Mouse (Mus musculus) ES-Bruce4 (cell line): Measurements from ENCODE around the gene Zfp296. TPM values are rescaled to one million over a fixed set of nuclear protein-coding genes. Genes with fewer than 3 reads are reported as not detected.

Experiments
- H3K27ac ChIP-seq: 2 replicates; pipeline ENCODE4 v1.5.1; 2012; ENCODE audit warnings: low read length, inconsistent platforms; ENCODE audit not compliant: insufficient read depth
- H3K27me3 ChIP-seq: 2 replicates; pipeline ENCODE4 v1.6.1; 2012; ENCODE audit warnings: mild to moderate bottlenecking, low read length, inconsistent platforms; ENCODE audit not compliant: control insufficient read depth, poor library complexity, insufficient read depth, severe bottlenecking
- H3K36me3 ChIP-seq: 2 replicates; pipeline ENCODE4 v1.6.1; 2012; ENCODE audit warnings: inconsistent platforms, mild to moderate bottlenecking, low read length, moderate library complexity; ENCODE audit not compliant: control insufficient read depth, poor library complexity, insufficient read depth, severe bottlenecking
- H3K4me1 ChIP-seq: one replicate; pipeline ENCODE4 v1.8.1; 2011; ENCODE audit warnings: low read length; ENCODE audit not compliant: control insufficient read depth, insufficient read depth
- H3K4me3 ChIP-seq: 2 replicates; pipeline ENCODE4 v1.5.1; 2011; ENCODE audit warnings: low read depth, mild to moderate bottlenecking, low read length
- H3K9ac ChIP-seq: 2 replicates; pipeline ENCODE4 v1.6.1; 2012; ENCODE audit warnings: low read depth, mild to moderate bottlenecking, inconsistent platforms; ENCODE audit not compliant: poor library complexity, severe bottlenecking
- H3K9me3 ChIP-seq: replicated peaks from 2 replicates; pipeline ENCODE4 v1.6.1; 2012; ENCODE audit warnings: mild to moderate bottlenecking, low read length, inconsistent platforms; ENCODE audit not compliant: control insufficient read depth, poor library complexity, insufficient read depth, severe bottlenecking
- CTCF ChIP-seq: IDR thresholded peaks from one replicate; pipeline ENCODE4 v1.8.1; 2011; ENCODE audit warnings: low read depth, low read length
- EP300 ChIP-seq: IDR thresholded peaks from 2 replicates; pipeline ENCODE4 v1.6.1; 2011; ENCODE audit warnings: low read depth, low read length; ENCODE audit not compliant: insufficient read depth
- POLR2A ChIP-seq: IDR thresholded peaks from one replicate; pipeline ENCODE4 v1.8.1; 2011; ENCODE audit warnings: low read length; ENCODE audit not compliant: insufficient read depth
- polyA plus RNA-seq: library from polyadenylated mRNA; stranded (reverse); fragments of >200 nt; gene quantifications from 2 replicates; pipeline ENCODE4 v1.2.4, GENCODE M21; 2011; ENCODE audit warnings: low read depth; ENCODE audit not compliant: missing spikeins, insufficient read depth, insufficient read length

The Zfp296 gene
- polyA plus RNA-seq, 1 experiment: 21.5 TPM

- Histone ChIP-seq H3K4me3 (no peak overlapping the region), H3K27ac (no peak overlapping the region), H3K9ac (no peak overlapping the region), H3K9me3 (no peaks in the 10 kb centered on the region), H3K4me1 (no peaks in the 10 kb centered on the region), H3K27me3 (no peaks in the 10 kb centered on the region), H3K36me3 (no peaks in the 10 kb centered on the region)
- TF ChIP-seq EP300 (no peak), POLR2A (no peak), CTCF (no peak)
Measured at GRCm38 (mm10) chr7:19623433-19623832, 46.3 kb downstream of the Zfp296 start.

DNA sequence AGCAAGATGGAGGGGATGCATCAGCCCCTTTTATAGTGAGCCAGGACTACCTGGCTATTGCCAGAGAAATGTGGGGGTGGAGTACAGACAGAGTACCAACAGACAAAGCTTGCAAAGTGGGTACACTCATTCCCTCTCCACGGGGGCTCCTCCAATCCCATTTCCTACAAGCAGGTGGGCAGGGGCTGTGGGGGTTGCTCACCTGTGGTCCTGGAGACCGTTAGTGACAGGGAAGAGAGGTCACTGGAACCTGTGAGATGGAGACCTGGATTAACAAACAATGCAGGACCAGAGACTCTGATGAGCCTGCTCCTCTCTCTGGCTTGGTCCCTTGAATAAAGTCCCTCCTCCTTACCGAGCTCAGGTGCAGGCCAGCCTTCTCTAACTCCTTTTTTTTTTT is 50.6 kb downstream of the Zfp296 start:
- Histone ChIP-seq H3K36me3 (no peaks in the 10 kb centered on the region), H3K27ac (peak overlapping the region; percentile 1; the same call in 1 of the 2 replicates), H3K9ac (peak overlapping the region; percentile 8; the same call in 1 of the 2 replicates), H3K4me3 (peak overlapping the region; percentile 53), H3K9me3 (no peaks in the 10 kb centered on the region), H3K27me3 (no peaks in the 10 kb centered on the region), H3K4me1 (no peaks in the 10 kb centered on the region)
- TF ChIP-seq EP300: no peak
- no peak for TF ChIP-seq CTCF
- TF ChIP-seq POLR2A: no peak

- peak overlapping the region; percentile 1; the same call in 1 of the 2 replicates for H3K27ac ChIP-seq
- H3K36me3 ChIP-seq: no peaks in the 10 kb centered on the region; the same call in 1 of the 2 replicates
- peak overlapping the region; percentile 53 for H3K4me3 ChIP-seq
- no peak for TF ChIP-seq POLR2A
- no peak for TF ChIP-seq CTCF
- TF ChIP-seq EP300: no peak
- no peaks in the 10 kb centered on the region for H3K4me1 ChIP-seq
- 0 out of 2 replicates have a peak overlapping the region, but pooled peaks have one; percentile 8 for H3K9ac ChIP-seq
- H3K9me3 ChIP-seq: no peaks in the 10 kb centered on the region
- no peaks in the 10 kb centered on the region for H3K27me3 ChIP-seq
Measured at GRCm38 (mm10) chr7:19628192-19628535, 51.1 kb downstream of the Zfp296 start.

GRCm38 (mm10) chr7:19628536-19629360 is 51.7 kb downstream of the Zfp296 start:
- no peaks in the 10 kb centered on the region for H3K27me3 ChIP-seq
- H3K9me3 ChIP-seq: no peaks in the 10 kb centered on the region
- 0 out of 2 replicates have a peak, but pooled peaks have one; percentile 3 for TF ChIP-seq EP300
- TF ChIP-seq POLR2A: no peak
- no peak for TF ChIP-seq CTCF
- H3K36me3 ChIP-seq: no peaks in the 10 kb centered on the region; the same call in none of the 2 replicates
- H3K27ac ChIP-seq: 0 out of 2 replicates have a peak overlapping the region, but pooled peaks have one; percentile 17
- H3K9ac ChIP-seq: peak overlapping the region; percentile 72
- H3K4me3 ChIP-seq: peak overlapping the region; percentile 95
- no peaks in the 10 kb centered on the region for H3K4me1 ChIP-seq

- Histone ChIP-seq H3K27me3 (no peaks in the 10 kb centered on the region), H3K36me3 (no peaks in the 10 kb centered on the region; the same call in none of the 2 replicates)
- 0 out of 2 replicates have a peak, but pooled peaks have one; percentile 16 for TF ChIP-seq EP300
- no peak for TF ChIP-seq CTCF
- peak; percentile 16 for TF ChIP-seq POLR2A
Measured at GRCm38 (mm10) chr7:19629361-19629734, 52.3 kb downstream of the Zfp296 start, which contains the start of gene Relb. TSS of gene Relb (minus strand) at chr7:19629438.

More at GRCm38 (mm10) chr7:19629361-19629734, 52.3 kb downstream of the Zfp296 start, which contains the start of gene Relb:
- H3K4me1 ChIP-seq: no peaks in the 10 kb centered on the region
- H3K9me3 ChIP-seq: no peaks in the 10 kb centered on the region
- 0 out of 2 replicates have a peak within 1 kb of the TSS, but pooled peaks have one; percentile 17 for H3K27ac ChIP-seq
- peak within 1 kb of the TSS; percentile 72 for H3K9ac ChIP-seq
- H3K4me3 ChIP-seq: peak within 1 kb of the TSS; percentile 95

Other genes starting within 250 kb of the Zfp296 start
- 38.1 and 43.7 TPM in 2 replicates for gene Ercc1, start 232.5 kb upstream of the Zfp296 start, polyA plus RNA-seq
- gene Cd3eap, start 217.8 kb upstream of the Zfp296 start, polyA plus RNA-seq: 14.6 and 16.8 TPM in 2 replicates
- 21.9 and 25.5 TPM in 2 replicates for gene Ppp1r13l, start 217.5 kb upstream of the Zfp296 start, polyA plus RNA-seq
- gene Ercc2, start 195.3 kb upstream of the Zfp296 start, polyA plus RNA-seq: 22.6 and 28.5 TPM in 2 replicates
- gene Klc3, start 173.2 kb upstream of the Zfp296 start, polyA plus RNA-seq: 17.6 and 18.7 TPM in 2 replicates
- gene Ckm, start 172.5 kb upstream of the Zfp296 start, polyA plus RNA-seq: not detected in 2 replicates
- gene Mark4, start 118.5 kb upstream of the Zfp296 start, polyA plus RNA-seq: 33.1 and 33.3 TPM in 2 replicates
- gene Exoc3l2, start 114.0 kb upstream of the Zfp296 start, polyA plus RNA-seq: 3.0 and 3.8 TPM in 2 replicates
- gene Bloc1s3, start 68.9 kb upstream of the Zfp296 start, polyA plus RNA-seq: 5.7 and 6.9 TPM in 2 replicates
- gene Trappc6a, start 68.9 kb upstream of the Zfp296 start, polyA plus RNA-seq: 23.5 and 33.6 TPM in 2 replicates
- 0.23 and 0.34 TPM in 2 replicates for gene Nkpd1, start 59.4 kb upstream of the Zfp296 start, polyA plus RNA-seq
- gene Ppp1r37, start 14.2 kb upstream of the Zfp296 start, polyA plus RNA-seq: 16.1 and 19.1 TPM in 2 replicates
- 25.2 and 30.5 TPM in 2 replicates for gene Gemin7, start 308 bp downstream of the Zfp296 start, polyA plus RNA-seq
- gene Clasrp, start 27.2 kb downstream of the Zfp296 start, polyA plus RNA-seq: 52.3 and 57.4 TPM in 2 replicates
- gene Relb, start 52.2 kb downstream of the Zfp296 start, polyA plus RNA-seq: 11.7 and 11.9 TPM in 2 replicates
- 49.6 and 52.7 TPM in 2 replicates for gene Clptm1, start 87.7 kb downstream of the Zfp296 start, polyA plus RNA-seq
- gene Apoc2, start 100.7 kb downstream of the Zfp296 start, polyA plus RNA-seq: 1.2 TPM in 1 of 2 replicates, not detected in the other
- gene Gm44805, start 104.1 kb downstream of the Zfp296 start, polyA plus RNA-seq: not detected in 2 replicates
- gene Apoc4, start 104.2 kb downstream of the Zfp296 start, polyA plus RNA-seq: 1.1 TPM in 1 of 2 replicates, not detected in the other
- 93.2 and 95.8 TPM in 2 replicates for gene Apoc1, start 115.4 kb downstream of the Zfp296 start, polyA plus RNA-seq
- 1,030 and 1,048 TPM in 2 replicates for gene Apoe, start 121.9 kb downstream of the Zfp296 start, polyA plus RNA-seq
- 68.2 TPM in 2 replicates for gene Tomm40, start 138.2 kb downstream of the Zfp296 start, polyA plus RNA-seq
- gene Nectin2, start 173.2 kb downstream of the Zfp296 start, polyA plus RNA-seq: 86.7 and 97.9 TPM in 2 replicates
- 138 and 154 TPM in 2 replicates for gene Bcam, start 193.7 kb downstream of the Zfp296 start, polyA plus RNA-seq
- gene Cblc, start 219.5 kb downstream of the Zfp296 start, polyA plus RNA-seq: 17.1 and 23.2 TPM in 2 replicates
- gene Bcl3, start 245.5 kb downstream of the Zfp296 start, polyA plus RNA-seq: 17.3 and 27.3 TPM in 2 replicates